Mouse (Mus musculus): Measurements from ENCODE around the gene Thumpd1.
"Not testable (repeated sequence)": the region's sequence is repeated elsewhere in the genome, so short reads cannot be mapped to it uniquely, and the experiment has no call there.

The Thumpd1 gene

GRCm38 (mm10) chr7:119720253-119720946 lies at the start of gene Thumpd1:
Thumpd1 (minus strand) TSS chr7:119720798.
- peak; percentile 90 for DNase-seq

GRCm38 (mm10) chr7:119769895-119770294 lies 49.3 kb upstream of the Thumpd1 start:
- DNase-seq = no peak

GRCm38 (mm10) chr7:119766996-119767395 lies 46.4 kb upstream of the Thumpd1 start:
- no peak for DNase-seq

GRCm38 (mm10) chr7:119764377-119764776 lies 43.8 kb upstream of the Thumpd1 start:
- no peak for DNase-seq

- no peak for DNase-seq
Observed at GRCm38 (mm10) chr7:119762166-119762697, 41.6 kb upstream of the Thumpd1 start.

GRCm38 (mm10) chr7:119760527-119760951 lies 39.9 kb upstream of the Thumpd1 start, which contains the start of gene Acsm3:
Acsm3 (plus strand) TSS chr7:119760923.
- DNase-seq = no peak

GRCm38 (mm10) chr7:119753696-119754095 lies 33.1 kb upstream of the Thumpd1 start:
- no peak for DNase-seq

GRCm38 (mm10) chr7:119749942-119750341 lies 29.3 kb upstream of the Thumpd1 start:
- no peak for DNase-seq

- DNase-seq = no peak
Observed at GRCm38 (mm10) chr7:119748761-119749160, 28.2 kb upstream of the Thumpd1 start.

- no peak for DNase-seq
Observed at GRCm38 (mm10) chr7:119745869-119746268, 25.3 kb upstream of the Thumpd1 start.

- DNase-seq = no peak
Observed at GRCm38 (mm10) chr7:119744321-119744720, 23.7 kb upstream of the Thumpd1 start.

GRCm38 (mm10) chr7:119739798-119740468 lies 19.3 kb upstream of the Thumpd1 start:
- not testable (repeated sequence) for DNase-seq

- DNase-seq = no peak
Observed at GRCm38 (mm10) chr7:119738877-119739276, 18.3 kb upstream of the Thumpd1 start.

- DNase-seq = not testable (repeated sequence)
Observed at GRCm38 (mm10) chr7:119731262-119731661, 10.7 kb upstream of the Thumpd1 start.

- no peak for DNase-seq
Observed at GRCm38 (mm10) chr7:119727621-119728020, 7.0 kb upstream of the Thumpd1 start.

- no peak for DNase-seq
Observed at GRCm38 (mm10) chr7:119720947-119721310, 331 bp upstream of the Thumpd1 start.

- no peak for DNase-seq
Observed at GRCm38 (mm10) chr7:119714111-119714510, 6.5 kb downstream of the Thumpd1 start.

GRCm38 (mm10) chr7:119694926-119695325 lies 25.7 kb downstream of the Thumpd1 start:
- no peak for DNase-seq

GRCm38 (mm10) chr7:119692302-119692701 lies 28.3 kb downstream of the Thumpd1 start:
- no peak for DNase-seq

GRCm38 (mm10) chr7:119689726-119690125 lies 30.9 kb downstream of the Thumpd1 start, which contains the start of gene Acsm4:
Acsm4 (plus strand) TSS chr7:119690026.
- DNase-seq = no peak

GRCm38 (mm10) chr7:119682699-119683098 lies 37.9 kb downstream of the Thumpd1 start:
- no peak for DNase-seq

- no peak for DNase-seq
Observed at GRCm38 (mm10) chr7:119680107-119680506, 40.5 kb downstream of the Thumpd1 start.

GRCm38 (mm10) chr7:119673465-119673864 lies 47.1 kb downstream of the Thumpd1 start:
- no peak for DNase-seq

- DNase-seq = no peak
Observed at GRCm38 (mm10) chr7:119670925-119671324, 49.7 kb downstream of the Thumpd1 start.

All from cerebellum, adult 9-11 months (tissue).